Mouse (Mus musculus) large intestine, adult 2 months (tissue): ENCODE measurements at regions not wholly inside any gene's neighbourhood (a gene's known extent, or its start where the extent isn't known, plus 50 kb on each side); places are given as distances from the start of the nearest gene placed in this dataset.

Experiments
- DNase-seq: peaks from one replicate; pipeline ENCODE4 v3.0.0-alpha.2; 2012; ENCODE audit warnings: low read depth, low spot score
- WGBS: fragments of 180-500 bp; shearing (Covaris S2); methylation state at CpG from one replicate; pipeline ENCODE4 v1.1.7; 2018; 5-methylcytosine and 5-hydroxymethylcytosine counted together

DNA sequence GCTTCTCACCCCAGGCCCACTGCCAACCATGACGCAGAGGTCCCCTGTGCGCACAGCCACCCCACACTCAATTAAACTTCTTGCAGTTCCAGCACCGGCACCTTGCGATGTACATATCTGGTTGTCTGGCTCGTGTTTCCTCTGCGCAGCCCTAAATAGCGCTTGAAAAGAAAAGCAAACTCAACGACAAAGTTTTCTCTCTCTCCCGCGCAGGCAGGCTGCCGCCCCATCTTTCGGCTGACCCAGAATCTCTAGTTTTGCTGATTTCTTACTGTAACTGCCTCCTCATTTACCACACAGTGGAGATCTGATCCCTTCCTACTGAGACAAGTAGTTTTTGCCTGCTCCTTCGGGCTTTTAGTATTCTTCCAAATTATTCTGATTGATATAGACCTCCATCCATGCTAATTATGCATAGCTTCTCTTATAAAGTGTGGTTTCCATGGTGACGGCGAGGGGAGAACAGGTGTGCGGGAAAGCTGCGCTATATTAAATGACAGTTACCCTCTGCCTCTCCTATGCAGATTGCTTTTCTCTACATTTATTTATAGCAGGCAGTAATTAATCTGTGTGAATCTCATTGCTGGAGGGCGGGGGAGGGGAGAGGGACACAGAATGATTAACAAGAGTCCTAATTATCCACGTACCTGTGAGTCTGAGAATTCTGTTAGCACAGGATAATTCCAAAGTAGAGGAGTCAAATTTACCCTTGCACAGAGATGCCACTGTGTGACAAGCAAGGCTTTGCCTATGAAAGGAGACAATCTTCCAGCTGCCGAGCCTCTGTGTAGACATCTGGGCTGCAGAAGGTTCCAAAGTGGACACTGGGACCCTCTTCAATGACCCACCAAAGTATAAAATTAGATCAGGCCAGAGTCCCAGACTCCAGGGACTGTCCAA is 200.2 kb downstream of the Pdcd6ip start:
- WGBS = 80% methylated on average over 20 of the region's 20 CpGs
- DNase-seq = no peak

DNA sequence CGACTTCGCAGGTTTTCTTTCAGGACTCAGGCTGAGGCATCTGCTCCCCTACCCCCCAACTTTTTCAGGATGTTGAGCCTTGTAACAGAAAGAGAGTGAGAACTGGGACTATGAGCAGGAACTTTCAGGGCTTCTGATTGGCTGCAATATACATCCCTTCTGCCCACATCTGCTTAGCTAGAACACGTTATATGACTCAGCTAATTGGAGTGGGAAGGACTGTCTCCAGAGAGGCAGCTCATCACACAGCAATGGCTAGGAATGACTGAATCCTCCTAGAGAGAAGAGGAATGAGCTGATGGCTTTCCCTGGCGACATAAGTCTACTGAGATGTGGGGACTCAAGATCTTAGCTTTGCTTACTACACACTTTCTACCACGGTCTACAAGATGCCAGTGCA is 208.8 kb downstream of the Pdcd6ip start:
- 69% methylated on average over 5 of the region's 5 CpGs for WGBS
- no peak for DNase-seq

DNA sequence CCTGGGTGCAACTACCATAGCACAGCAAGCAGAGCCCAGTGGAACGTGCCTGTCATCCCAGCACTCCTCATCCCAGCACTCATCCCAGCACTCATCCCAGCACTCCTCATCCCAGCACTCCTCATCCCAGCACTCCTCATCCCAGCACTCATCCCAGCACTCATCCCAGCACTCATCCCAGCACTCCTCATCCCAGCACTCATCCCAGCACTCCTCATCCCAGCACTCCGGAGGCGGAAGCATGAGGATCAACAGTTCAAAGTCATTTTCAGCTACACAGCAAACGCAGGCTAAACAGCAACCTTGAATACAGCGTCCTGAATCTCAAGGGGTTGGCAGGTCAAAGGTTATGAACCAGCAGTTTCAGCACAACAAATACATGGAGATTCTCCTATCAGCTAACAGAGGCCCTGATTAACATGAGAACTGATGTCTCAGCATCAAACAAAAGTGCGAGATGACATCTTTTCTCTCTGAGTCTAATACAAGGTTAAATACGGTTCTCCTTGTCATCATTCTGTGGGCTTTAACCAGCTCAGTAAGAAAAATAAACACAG is 211.8 kb downstream of the Pdcd6ip start:
- DNase-seq = no peak
- 60% methylated on average over 7 of the region's 7 CpGs for WGBS

GRCm38 (mm10) chr9:113488651-113489050 is 219.4 kb downstream of the Pdcd6ip start:
- no peak for DNase-seq
- WGBS = 69% methylated on average over 6 of the region's 6 CpGs

DNA sequence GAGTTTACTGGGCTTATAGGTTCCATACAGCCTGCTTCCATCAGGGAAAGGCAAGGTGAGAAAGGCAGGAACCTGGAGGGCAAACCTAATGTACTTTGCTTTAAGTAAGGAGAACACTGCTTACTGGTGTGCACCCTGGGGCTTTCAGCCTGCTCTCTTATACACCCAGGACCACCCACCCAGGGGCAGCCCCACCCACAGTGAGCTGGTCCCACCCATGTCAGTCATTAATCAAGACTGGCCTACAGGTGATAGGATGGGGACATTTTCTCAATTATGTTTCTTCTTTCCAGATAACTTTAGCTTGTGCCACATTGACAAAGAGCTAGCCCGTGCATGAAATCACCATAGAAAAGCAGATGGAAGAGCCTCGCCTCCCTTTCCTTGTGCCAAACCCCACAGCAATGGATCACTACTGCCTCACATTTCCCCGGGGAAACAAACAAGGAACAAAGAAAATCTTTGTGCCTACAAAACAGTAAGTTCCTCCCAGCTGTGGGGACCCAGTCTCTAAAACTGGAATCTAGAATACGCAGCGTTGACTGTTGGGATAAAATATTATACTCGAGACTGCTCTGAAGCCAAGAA is 221.5 kb downstream of the Pdcd6ip start:
- 78% methylated on average over 6 of the region's 6 CpGs for WGBS
- DNase-seq = no peak

GRCm38 (mm10) chr9:113479897-113480296 is 228.2 kb downstream of the Pdcd6ip start:
- 83% methylated on average over 3 of the region's 3 CpGs for WGBS
- no peak for DNase-seq

GRCm38 (mm10) chr9:113478761-113479265 is 229.2 kb downstream of the Pdcd6ip start:
- DNase-seq = no peak
- WGBS = 78% methylated on average over 1 of the region's 1 CpGs

DNA sequence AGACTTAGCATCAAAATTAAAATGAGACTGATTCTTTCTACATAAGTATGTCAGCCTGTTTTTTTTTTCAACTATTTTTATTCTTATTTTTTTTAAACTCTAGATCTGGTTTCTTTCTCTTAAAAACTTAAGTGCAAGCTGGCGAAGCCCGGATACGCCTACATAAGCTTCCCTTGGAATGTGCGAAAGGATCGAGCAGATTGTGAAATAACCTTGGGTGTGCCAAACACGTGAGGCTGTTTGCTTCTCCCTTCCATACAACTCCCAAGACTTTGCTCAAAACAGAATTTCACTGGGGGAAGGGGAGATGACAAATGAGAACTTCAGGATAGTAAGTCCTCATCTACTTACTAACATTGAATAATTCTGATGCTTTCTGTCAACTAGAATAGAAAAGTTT is 236.3 kb downstream of the Pdcd6ip start:
- DNase-seq = no peak
- WGBS = 66% methylated on average over 6 of the region's 6 CpGs

DNA sequence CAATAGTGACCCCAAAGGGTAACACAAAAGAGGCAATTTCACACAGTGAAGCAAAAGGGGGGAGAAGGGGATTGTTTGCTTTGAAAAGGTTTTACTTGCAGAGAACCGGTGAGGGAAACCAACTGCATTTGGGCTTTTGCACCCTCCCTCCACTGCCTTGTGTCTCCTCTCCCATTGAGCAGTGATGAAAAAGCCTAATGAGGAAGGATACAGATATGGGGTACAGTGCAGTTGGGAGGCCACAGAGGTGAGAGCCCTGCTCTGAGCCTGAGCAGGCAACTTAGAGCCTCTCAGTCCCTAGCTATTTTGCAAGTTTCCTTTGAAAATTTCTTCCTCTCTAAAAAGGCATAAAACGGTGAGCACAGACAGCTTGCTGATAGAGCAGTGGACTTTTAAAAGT is 245.2 kb downstream of the Pdcd6ip start:
- 27% methylated on average over 2 of the region's 2 CpGs for WGBS
- DNase-seq = no peak

DNA sequence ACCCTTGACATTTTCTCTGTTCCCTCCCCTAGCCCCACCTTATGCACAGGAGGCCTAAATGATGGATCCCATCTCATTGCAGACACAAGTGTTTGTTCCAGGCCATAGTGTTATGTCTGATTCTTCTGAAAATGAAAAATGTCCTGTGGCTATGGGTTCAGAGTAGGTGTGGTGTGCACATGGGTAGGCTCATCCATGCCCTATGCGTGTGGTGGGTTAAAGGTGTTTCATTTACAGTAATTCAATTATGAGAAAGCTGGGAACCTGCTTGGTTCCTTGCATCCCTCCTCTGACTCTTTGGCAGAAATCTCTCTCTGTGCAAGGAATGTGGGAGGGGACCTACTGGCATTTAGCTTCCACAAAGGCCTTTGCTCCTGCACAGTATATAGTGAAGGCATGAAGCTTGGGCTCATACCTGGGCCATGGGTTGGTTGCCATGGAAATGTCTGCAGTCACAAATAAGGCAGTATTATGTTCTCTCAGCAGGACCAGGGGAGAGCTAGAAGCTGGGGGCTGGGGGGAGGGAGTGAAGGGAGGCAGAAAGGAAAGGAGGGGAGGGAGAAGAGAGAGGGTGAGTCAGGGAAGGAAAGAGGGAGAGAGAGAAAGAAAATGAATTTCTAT is 245.7 kb downstream of the Pdcd6ip start:
- WGBS = 94% methylated on average over 1 of the region's 1 CpGs
- DNase-seq = no peak

GRCm38 (mm10) chr9:113459885-113460284 is 248.2 kb downstream of the Pdcd6ip start:
- 78% methylated on average over 5 of the region's 5 CpGs for WGBS
- no peak for DNase-seq

DNA sequence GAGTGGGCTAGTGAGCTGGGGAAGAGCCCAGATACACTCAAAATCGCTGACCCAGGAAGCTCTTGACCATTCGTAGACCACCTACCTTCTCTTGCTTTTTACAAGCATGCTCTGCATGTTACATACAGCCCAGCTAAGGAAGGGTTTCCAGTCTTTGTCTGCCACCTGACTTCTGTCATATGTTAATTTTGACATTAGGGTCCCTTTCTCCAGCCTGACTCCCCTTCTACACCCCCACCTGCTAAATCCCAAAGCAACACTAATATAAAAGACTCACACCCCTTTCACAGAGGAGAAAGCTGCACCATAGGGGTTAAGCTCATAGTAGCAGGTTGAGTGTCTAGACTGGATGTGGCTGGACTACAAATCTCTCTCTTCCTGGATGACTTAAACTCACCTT is 248.8 kb downstream of the Pdcd6ip start:
- 60% methylated on average over 2 of the region's 2 CpGs for WGBS
- no peak for DNase-seq

- DNase-seq = no peak
- WGBS = 49% methylated on average over 5 of the region's 5 CpGs
Measured at GRCm38 (mm10) chr9:113458741-113459154, 249.3 kb downstream of the Pdcd6ip start.

GRCm38 (mm10) chr9:113457169-113457850 is 250.7 kb downstream of the Pdcd6ip start:
- no peak for DNase-seq
- WGBS = 39% methylated on average over 13 of the region's 13 CpGs

DNA sequence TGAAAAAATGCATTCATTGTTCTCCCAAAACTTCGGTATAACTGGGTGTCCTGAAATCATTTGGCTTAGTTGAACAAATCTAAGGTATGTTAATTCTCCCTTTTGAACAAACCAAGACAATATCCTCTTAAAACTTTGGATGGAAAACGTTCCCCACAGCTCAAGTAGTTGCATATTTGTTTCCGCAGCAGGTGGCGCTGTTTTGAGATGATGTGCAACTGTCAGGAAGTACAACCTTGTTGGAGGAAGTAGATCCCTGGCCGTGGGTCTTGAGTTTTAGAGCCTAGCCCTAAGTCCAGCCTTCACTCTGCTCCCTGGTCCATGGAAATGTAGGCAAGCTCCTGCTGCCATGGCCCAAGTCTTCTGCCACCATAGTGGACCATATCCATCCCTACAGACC is 252.5 kb downstream of the Pdcd6ip start:
- 78% methylated on average over 5 of the region's 5 CpGs for WGBS
- no peak for DNase-seq

DNA sequence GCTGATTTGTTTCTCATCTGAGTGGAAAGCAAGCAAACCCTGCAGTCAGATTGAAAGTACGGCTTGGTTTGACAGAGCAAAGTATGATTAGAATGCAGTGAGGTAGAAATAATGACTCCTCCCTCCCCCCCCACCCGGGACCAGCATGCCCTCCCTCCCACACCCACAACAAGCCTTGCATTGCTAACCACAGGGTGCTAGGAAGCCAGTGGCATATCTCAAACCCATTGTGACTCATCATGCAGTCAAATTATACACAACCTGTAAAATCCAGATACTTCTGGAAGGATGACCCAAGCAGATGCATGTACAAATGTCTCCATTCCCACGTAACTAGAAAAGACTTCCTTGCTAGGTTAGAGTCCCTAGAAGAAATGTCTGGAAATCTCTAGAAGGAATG is 254.8 kb downstream of the Pdcd6ip start:
- DNase-seq = no peak
- WGBS = 68% methylated on average over 3 of the region's 3 CpGs

DNA sequence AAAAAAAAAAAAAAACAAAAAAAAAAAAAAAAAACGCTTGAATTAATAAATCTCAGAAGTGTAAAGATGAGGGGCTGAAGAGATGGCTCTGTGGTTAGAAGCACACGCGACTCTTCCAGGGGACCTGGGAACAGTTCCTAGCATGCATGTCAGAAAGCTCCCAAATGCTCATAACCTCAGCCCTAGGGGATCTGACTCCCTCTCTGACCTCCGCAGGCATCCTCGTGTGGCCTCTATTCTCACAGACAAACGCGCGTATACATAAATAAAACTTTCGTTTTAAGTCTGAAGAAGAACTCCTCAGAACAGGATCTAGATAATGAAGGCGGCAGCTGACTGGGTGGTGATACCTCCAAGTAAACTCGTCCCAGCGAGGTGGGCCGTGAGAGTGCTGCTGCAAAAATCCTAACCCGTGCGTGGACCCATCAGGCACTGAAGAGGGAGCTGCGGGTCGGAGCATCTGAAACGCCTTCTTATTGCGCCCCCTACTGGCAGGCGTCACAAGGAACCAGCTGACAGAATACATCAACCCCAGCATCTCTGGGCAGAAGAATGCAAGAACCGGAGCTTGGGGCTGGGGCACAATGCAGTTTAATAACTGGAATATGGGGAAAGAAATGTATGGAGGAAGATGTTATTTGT is 266.2 kb downstream of the Pdcd6ip start:
- peak; percentile 27 for DNase-seq
- WGBS = 8% methylated on average over 21 of the region's 21 CpGs

DNA sequence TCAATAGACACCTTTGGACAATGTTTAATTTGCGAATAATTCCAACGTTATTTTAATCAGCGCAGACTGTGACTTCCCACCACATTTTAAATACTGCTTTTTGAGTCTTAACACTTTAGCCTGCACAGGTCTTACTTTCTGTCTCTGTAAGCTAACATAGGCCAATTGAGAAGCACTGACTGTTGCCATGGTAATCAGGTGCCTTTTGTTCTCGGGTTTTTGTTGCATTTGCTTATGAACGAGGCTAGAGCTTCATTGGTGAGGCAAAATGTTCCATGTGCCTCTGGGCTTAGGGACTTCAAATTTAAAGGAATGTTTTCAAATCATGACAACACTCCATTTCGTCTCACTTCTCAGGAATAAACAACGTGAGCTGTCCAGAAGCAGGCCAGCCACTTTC is 269.7 kb downstream of the Pdcd6ip start:
- 68% methylated on average over 7 of the region's 7 CpGs for WGBS

DNA sequence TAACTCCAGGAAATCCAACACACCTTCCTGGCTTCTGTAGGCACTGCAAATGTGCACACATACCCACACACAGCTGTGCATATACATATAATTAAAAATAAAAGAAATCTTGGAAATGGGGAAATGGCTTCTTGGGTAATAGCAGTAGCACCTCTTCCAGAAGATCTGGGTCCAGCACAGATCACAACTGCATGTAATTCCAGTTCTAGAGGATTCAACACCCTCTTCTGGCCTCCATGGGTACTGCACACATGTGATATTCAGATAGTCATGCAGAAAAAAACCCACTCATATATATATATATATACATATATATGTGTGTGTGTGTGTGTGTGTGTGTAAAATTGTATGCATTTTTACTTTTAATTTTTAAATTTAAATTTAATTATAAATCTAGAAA is 272.1 kb downstream of the Pdcd6ip start:
- DNase-seq = no peak

More for the DNA sequence above, 269.7 kb downstream of the Pdcd6ip start:
- DNase-seq = no peak
